Mouse (Mus musculus) testis, adult 2 months (tissue): Measurements from ENCODE around the gene Gm11541. TPM values are rescaled to one million over a fixed set of nuclear protein-coding genes. Genes with fewer than 3 reads are reported as not detected.

Source experiments
- H3K27ac ChIP-seq: fragments of 200-500 bp; 2 replicates; pipeline ENCODE4 v1.5.1; 2012; ENCODE audit warnings: low read depth, low read length; ENCODE audit not compliant: control insufficient read depth, insufficient read depth
- H3K27me3 ChIP-seq: fragments of 200-500 bp; 2 replicates; pipeline ENCODE4 v1.6.1; 2012; ENCODE audit warnings: mild to moderate bottlenecking, low read length, moderate library complexity; ENCODE audit not compliant: control insufficient read depth, insufficient read depth
- H3K36me3 ChIP-seq: fragments of 200-500 bp; 2 replicates; pipeline ENCODE4 v1.6.1; 2012; ENCODE audit warnings: mild to moderate bottlenecking, low read length; ENCODE audit not compliant: control insufficient read depth, insufficient read depth
- H3K4me1 ChIP-seq: fragments of 200-500 bp; 2 replicates; pipeline ENCODE4 v1.6.1; 2012; ENCODE audit warnings: low read length; ENCODE audit not compliant: control insufficient read depth, insufficient read depth
- H3K4me3 ChIP-seq: fragments of 200-500 bp; 2 replicates; pipeline ENCODE4 v1.5.1; 2012; ENCODE audit warnings: low read depth, mild to moderate bottlenecking, low read length, moderate library complexity, mixed read lengths; ENCODE audit not compliant: control insufficient read depth
- CTCF ChIP-seq: fragments of 200-500 bp; IDR thresholded peaks from 2 replicates; pipeline ENCODE4 v1.5.1; 2012; ENCODE audit warnings: low read depth, mild to moderate bottlenecking, inconsistent platforms, low read length, moderate library complexity; ENCODE audit not compliant: control insufficient read depth, insufficient read depth, insufficient replicate concordance
- POLR2A ChIP-seq: fragments of 200-500 bp; IDR thresholded peaks from 2 replicates; pipeline ENCODE4 v1.6.1; 2012; ENCODE audit warnings: low read depth, mild to moderate bottlenecking, inconsistent platforms, low read length, moderate library complexity; ENCODE audit not compliant: control insufficient read depth
- polyA plus RNA-seq: library from polyadenylated mRNA; depleted of rRNA; stranded (reverse); fragments of >200 nt; gene quantifications from 2 replicates; pipeline ENCODE4 v1.2.3, GENCODE M21; 2012; rRNA removed

Gm11541 gene
- polyA plus RNA-seq, 1 experiment, result not detected

- TF ChIP-seq CTCF (no peak), POLR2A (no peak)
- Histone ChIP-seq H3K36me3 (peaks cover 3% of the 10 kb centered on the region), H3K4me1 (no peaks in the 10 kb centered on the region), H3K4me3 (no peak overlapping the region), H3K27ac (no peak overlapping the region), H3K27me3 (no peaks in the 10 kb centered on the region)
These were observed 57.8 kb downstream of the Gm11541 start for GRCm38 (mm10) chr11:94646457-94646856.

Other genes with a start within 250 kb of the Gm11541 start
- gene Cacna1g, start 230.3 kb downstream of the Gm11541 start, polyA plus RNA-seq, result 3.4 and 5.1 TPM in 2 replicates
- 1,087 and 1,277 TPM in 2 replicates for gene Spata20, start 218.3 kb downstream of the Gm11541 start, polyA plus RNA-seq
- 1.7 and 1.8 TPM in 2 replicates for gene Epn3, start 204.5 kb downstream of the Gm11541 start, polyA plus RNA-seq
- 193 and 197 TPM in 2 replicates for gene Mycbpap, start 182.8 kb downstream of the Gm11541 start, polyA plus RNA-seq
- gene Rsad1, start 155.2 kb downstream of the Gm11541 start, polyA plus RNA-seq, result 5.1 and 5.4 TPM in 2 replicates
- 0.14 TPM in 1 of 2 replicates, not detected in the other for gene Chad, start 139.5 kb downstream of the Gm11541 start, polyA plus RNA-seq
- gene Acsf2, start 102.6 kb downstream of the Gm11541 start, polyA plus RNA-seq, result 7.0 and 8.3 TPM in 2 replicates
- gene Lrrc59, start 74.7 kb downstream of the Gm11541 start, polyA plus RNA-seq, result 75.9 and 78.0 TPM in 2 replicates
- 24.0 and 24.2 TPM in 2 replicates for gene Mrpl27, start 50.7 kb downstream of the Gm11541 start, polyA plus RNA-seq
- gene Eme1, start 50.5 kb downstream of the Gm11541 start, polyA plus RNA-seq, result 3.9 and 4.2 TPM in 2 replicates
- 3.3 and 3.4 TPM in 2 replicates for gene Xylt2, start 27.0 kb downstream of the Gm11541 start, polyA plus RNA-seq
- gene Cdc34b, start 37.3 kb upstream of the Gm11541 start, polyA plus RNA-seq, result 0.91 and 1.2 TPM in 2 replicates
- gene Tmem92, start 78.2 kb upstream of the Gm11541 start, polyA plus RNA-seq, result not detected in 2 replicates
- 14.3 and 18.0 TPM in 2 replicates for gene Col1a1, start 231.7 kb upstream of the Gm11541 start, polyA plus RNA-seq